Comparison of ENCODE assay signal across 8 mouse cellular contexts in genomic region chr9:57521056-57521911, GRCm38 (mm10). TPM values are rescaled to one million over a fixed set of nuclear protein-coding genes. Genes with fewer than 3 reads are reported as not detected.
DNase-seq lines count a peak whose midpoint lies in the region; ATAC-seq and TF ChIP-seq lines count a peak whose summit lies in the region.

Gene Cox5a (plus strand): TSS chr9:57521274.

- peak; percentile 84 for TF ChIP-seq POLR2A in ES-Bruce4 (IDR thresholded peaks at IDR 0.05; ENCODE audit: insufficient read depth, low read length)

- no peaks in the 10 kb centered on the region for H3K27me3 ChIP-seq in ES-Bruce4 (ENCODE audit: control insufficient read depth, insufficient read depth, low read length, poor library complexity, severe bottlenecking)
- H3K27me3 ChIP-seq in forebrain, embryonic 13.5 days, result no peaks in the 10 kb centered on the region
- H3K27me3 ChIP-seq in neural tube, embryonic 15.5 days (replicated peaks), result no peaks in the 10 kb centered on the region

- peaks cover 3% of the 10 kb centered on the region for H3K4me1 ChIP-seq in ES-Bruce4 (ENCODE audit: control insufficient read depth, insufficient read depth, low read length)
- peaks cover 40% of the 10 kb centered on the region for H3K4me1 ChIP-seq in forebrain, embryonic 13.5 days
- peaks cover 43% of the 10 kb centered on the region for H3K4me1 ChIP-seq in neural tube, embryonic 15.5 days

- peaks cover 5% of the 10 kb centered on the region; the same call in 1 of the 2 replicates for H3K36me3 ChIP-seq in ES-Bruce4 (ENCODE audit: control insufficient read depth, insufficient read depth, low read length, poor library complexity, severe bottlenecking)
- H3K36me3 ChIP-seq in forebrain, embryonic 13.5 days (ENCODE audit: poor library complexity, severe bottlenecking), result no peaks in the 10 kb centered on the region
- no peaks in the 10 kb centered on the region for H3K36me3 ChIP-seq in neural tube, embryonic 15.5 days

- DNase-seq in heart, postnatal 10 days, result peak; percentile 97
- peak; percentile 92 for DNase-seq in layer of hippocampus, adult 11-12 months (ENCODE audit: low spot score)
- DNase-seq in lung, adult 18-20 months, result peak; percentile 93 to 94
- peak; percentile 93 for DNase-seq in testis, postnatal 14 days (ENCODE audit: low spot score)

- H3K4me3 ChIP-seq in ES-Bruce4 (ENCODE audit: low read depth, low read length), result peak within 1 kb of the TSS; percentile 96
- peak within 1 kb of the TSS; percentile 97 for H3K4me3 ChIP-seq in forebrain, embryonic 13.5 days
- H3K4me3 ChIP-seq in neural tube, embryonic 15.5 days (replicated peaks), result peak within 1 kb of the TSS; percentile 95

- peak within 1 kb of the TSS; percentile 74 for H3K4me2 ChIP-seq in forebrain, embryonic 13.5 days
- H3K4me2 ChIP-seq in neural tube, embryonic 15.5 days, result peak within 1 kb of the TSS; percentile 75

- intact Hi-C loops in heart, postnatal 10 days (cut with DNase I), result loop anchor here (5.0 to 10.0 kb wide), 2 partner anchors 136 to 244 kb away; partner anchors contain the start of gene Clk3

- no peaks in the 10 kb centered on the region for H3K9me3 ChIP-seq in ES-Bruce4 (replicated peaks; ENCODE audit: control insufficient read depth, insufficient read depth, low read length, poor library complexity, severe bottlenecking)
- H3K9me3 ChIP-seq in forebrain, embryonic 13.5 days (replicated peaks), result no peaks in the 10 kb centered on the region
- H3K9me3 ChIP-seq in neural tube, embryonic 15.5 days (replicated peaks), result no peaks in the 10 kb centered on the region

- peak within 1 kb of the TSS; percentile 86 for H3K9ac ChIP-seq in ES-Bruce4 (ENCODE audit: low read depth, poor library complexity, severe bottlenecking)
- peak within 1 kb of the TSS; percentile 99 for H3K9ac ChIP-seq in forebrain, embryonic 13.5 days
- peak within 1 kb of the TSS; percentile 96 for H3K9ac ChIP-seq in neural tube, embryonic 15.5 days (replicated peaks)

- ATAC-seq in cerebellum, adult (ENCODE audit: insufficient number of reproducible peaks, low FRiP score, low TSS enrichment), result peak; percentile 86
- ATAC-seq in forebrain, embryonic 13.5 days, result peak; percentile 97
- peak; percentile 94 for ATAC-seq in neural tube, embryonic 15.5 days (ENCODE audit: low FRiP score)

- H3K27ac ChIP-seq in ES-Bruce4 (ENCODE audit: insufficient read depth, low read length), result peak within 1 kb of the TSS; percentile 61
- peak within 1 kb of the TSS; percentile 85 for H3K27ac ChIP-seq in forebrain, embryonic 13.5 days
- peak within 1 kb of the TSS; percentile 94 for H3K27ac ChIP-seq in neural tube, embryonic 15.5 days (replicated peaks)

- peak; percentile 52; the same call in 1 of the 2 replicates for TF ChIP-seq EP300 in ES-Bruce4 (IDR thresholded peaks at IDR 0.05; ENCODE audit: insufficient read depth, low read depth, low read length)

- under 1% methylated on average over 94 of the region's 95 CpGs for WGBS in forebrain, embryonic 13.5 days
- under 1% methylated on average over 95 of the region's 95 CpGs for WGBS in neural tube, embryonic 15.5 days

- no peak for TF ChIP-seq CTCF in ES-Bruce4 (IDR thresholded peaks at IDR 0.05; ENCODE audit: low read depth, low read length)

RNA-seq across cellular contexts. Expression of gene Cox5a, which starts in this region (rescaled TPM):
- polyA plus RNA-seq in ES-Bruce4 (2011; ENCODE audit: insufficient read depth, insufficient read length, low read depth, missing spikeins), result 490 and 512 TPM in 2 replicates
- polyA plus RNA-seq in forebrain, embryonic 13.5 days (2015; fragmentation: Nextera tagmentation; extraction: Ambion mirVana), result 775 and 903 TPM in 2 replicates
- 1,000 to 10,000 TPM; 2,186 to 2,217 TPM for total RNA-seq in heart, postnatal 10 days (2021)
- polyA plus RNA-seq in neural tube, embryonic 15.5 days (2015; fragmentation: Nextera tagmentation; extraction: Ambion mirVana), result 949 and 1,085 TPM in 2 replicates

Comparison
In these comparisons a context has a peak if more than half of its experiments do, and no peak if none do; other contexts are left out.
1. Peak in every context shown above with its lines: DNase-seq, ATAC-seq, H3K4me3 ChIP-seq and H3K27ac ChIP-seq.